Mouse (Mus musculus) left cerebral cortex, postnatal 36 days (tissue): ENCODE data around the gene Il17f. TPM values are rescaled to one million over a fixed set of nuclear protein-coding genes. Genes with fewer than 3 reads are reported as not detected.
"Not testable (repeated sequence)": the region's sequence is repeated elsewhere in the genome, so short reads cannot be mapped to it uniquely, and the experiment has no call there.

ENCODE experiments used
- DNase-seq, 2 experiments: peaks; one replicate each; pipeline ENCODE4 v3.0.0; 2021 to 2022; ENCODE audit warnings: low spot score in 2 of 2, mixed read lengths in 1 of 2
- intact Hi-C: fragments of 180-260 bp; cut with DNase I; formaldehyde crosslinking; loops from one replicate; pipeline ENCODE4 v1.15.1; 2025
- total RNA-seq, 2 experiments: library from RNA; stranded (reverse); gene quantifications; 2 replicates each; pipeline ENCODE4 v1.2.3; 2021

The Il17f gene
- total RNA-seq = under 1 TPM in 1 of 2 experiments, not detected in 1; 0.43 TPM

DNA sequence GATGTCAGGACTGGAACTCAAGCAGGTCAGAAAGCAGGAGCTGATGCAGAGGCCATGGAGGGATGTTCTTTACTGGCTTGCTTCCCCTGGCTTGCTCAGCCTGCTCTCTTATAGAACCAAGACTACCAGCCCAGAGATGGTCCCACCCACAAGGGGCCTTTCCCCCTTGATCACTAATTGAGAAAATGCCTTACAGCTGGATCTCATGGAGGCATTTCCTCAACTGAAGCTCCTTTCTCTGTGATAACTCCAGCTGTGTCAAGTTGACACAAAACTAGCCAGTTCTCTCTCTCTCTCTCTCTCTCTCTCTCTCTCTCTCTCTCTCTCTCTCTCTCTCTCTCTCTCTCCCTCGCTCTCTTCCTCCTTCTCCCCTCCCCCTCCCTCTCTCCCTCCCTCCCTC lies at the start of gene Il17f:
TSS of gene Il17f (minus strand) at position 101 of the 400 bp plus-strand sequence.
- DNase-seq, intact Hi-C loops: not testable (repeated sequence)

DNA sequence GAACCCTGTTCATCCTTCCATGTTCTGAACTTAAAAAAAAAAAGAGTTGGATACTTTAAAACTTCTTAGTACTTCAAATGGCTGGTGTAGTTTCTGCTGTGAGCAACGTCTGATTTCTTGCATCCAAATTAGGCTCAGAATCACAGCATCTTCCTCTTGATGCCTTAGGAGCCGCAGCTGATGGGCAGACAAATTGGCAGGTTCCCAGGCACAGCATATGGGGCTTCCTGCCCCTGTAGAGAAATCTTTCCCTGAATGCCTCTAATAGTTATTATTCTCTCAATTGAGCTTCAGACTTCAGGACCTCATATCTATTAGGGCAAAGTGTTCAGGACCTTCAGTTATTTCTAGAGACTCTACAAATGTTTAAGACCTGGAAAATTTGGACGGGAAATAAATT lies 49.5 kb upstream of the Il17f start:
- no peak for DNase-seq
- intact Hi-C loops = no loop called here

DNA sequence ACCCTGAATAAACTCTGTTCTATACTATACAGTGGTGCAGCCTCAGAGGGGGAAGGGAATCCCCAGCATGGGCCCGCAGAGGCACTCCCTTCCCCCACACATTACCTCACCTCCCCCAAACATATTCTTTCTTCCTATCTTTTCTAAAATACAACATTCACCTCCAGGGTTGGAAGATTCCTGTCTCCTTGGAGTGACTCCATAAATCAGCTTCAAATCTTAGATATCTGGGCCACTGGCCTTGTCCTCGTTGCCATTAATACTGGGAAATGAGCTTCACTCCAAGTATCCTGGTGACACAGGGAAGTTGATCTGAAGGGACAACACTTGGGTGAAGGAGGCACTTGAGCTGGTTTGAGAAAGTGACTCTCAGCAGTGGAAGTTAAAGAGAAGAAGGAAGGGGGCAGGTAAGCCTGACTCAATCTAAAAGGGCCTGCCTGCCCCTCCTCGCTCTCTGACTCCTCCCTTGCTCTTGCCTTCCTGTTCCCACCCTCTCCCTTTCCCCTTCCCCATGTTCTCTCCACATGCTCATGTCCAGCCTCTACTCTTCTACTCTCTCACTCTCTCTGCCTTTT lies 46.2 kb upstream of the Il17f start:
- intact Hi-C loops = no loop called here
- DNase-seq = no peak

DNA sequence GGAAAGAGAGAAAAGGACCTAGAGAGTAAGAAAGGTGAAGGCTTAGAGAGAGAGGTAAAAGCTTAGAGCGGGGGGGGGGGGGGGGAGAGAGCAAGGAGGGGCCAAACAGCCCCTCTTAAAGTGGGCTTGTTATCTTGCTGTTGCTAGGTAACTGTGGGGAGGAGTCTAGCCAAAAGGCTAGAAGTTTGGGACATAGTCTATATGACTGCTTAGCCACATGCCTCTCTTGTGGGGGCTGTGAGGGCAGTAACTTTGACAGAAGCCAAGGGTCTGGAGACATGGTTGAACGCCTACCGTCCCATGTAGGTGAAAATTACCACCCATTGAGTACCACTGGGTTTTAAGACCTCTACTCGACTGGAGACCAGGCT lies 42.7 kb upstream of the Il17f start:
- no peak for DNase-seq
- intact Hi-C loops = no loop called here

DNA sequence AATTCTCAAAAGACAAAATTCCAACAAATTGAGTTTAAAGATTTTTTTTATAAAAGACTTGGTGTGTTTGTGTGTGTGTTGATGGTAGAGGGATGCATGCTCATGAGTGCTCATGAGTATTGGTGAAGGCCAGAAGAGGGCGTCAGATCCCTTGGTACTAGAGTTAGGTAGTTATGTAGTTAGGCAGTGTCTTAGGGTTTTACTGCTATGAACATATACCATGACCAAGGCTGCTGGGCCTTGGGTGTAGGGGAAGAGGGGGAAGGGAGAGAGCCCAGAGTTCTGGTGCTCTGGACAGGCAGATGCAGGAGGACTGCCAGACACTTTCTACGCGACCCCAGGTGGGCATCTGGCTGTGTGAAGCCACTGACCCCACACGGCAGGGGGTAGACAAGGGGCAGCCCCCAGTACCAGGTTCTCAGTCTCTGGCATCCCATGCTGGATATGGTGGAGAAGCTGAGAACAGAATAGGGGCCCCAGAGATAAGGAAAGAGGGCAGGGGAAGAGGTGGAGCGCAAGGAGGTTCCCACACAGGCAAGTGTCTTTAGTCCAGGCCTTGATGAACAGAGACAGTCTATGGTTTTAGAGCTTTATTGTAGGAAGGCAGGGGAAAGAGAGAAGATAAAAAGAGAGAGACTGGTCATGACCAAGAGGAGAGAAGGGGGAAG lies 42.2 kb upstream of the Il17f start:
- no peak for DNase-seq
- intact Hi-C loops = no loop called here

DNA sequence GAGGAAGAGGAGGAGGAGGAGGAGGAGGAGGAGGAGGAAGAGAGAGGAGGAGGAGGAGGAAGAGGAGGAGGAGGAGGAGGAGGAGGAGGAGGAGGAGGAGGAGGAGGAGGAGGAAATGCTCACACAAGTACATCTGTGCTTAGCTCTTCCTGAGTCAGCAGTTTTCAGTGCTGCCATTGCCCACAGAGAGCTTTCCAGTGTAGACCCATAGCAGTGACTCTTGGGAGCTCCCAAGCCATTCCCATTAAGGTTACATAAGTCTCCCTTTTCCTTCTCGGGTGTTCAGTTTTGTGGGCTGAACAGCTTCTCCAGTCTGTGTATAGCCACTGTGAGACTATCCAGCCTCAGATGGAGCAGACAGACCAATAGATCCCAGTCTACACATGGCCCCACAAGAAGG lies 40.1 kb upstream of the Il17f start:
- DNase-seq = no peak
- intact Hi-C loops = no loop called here

DNA sequence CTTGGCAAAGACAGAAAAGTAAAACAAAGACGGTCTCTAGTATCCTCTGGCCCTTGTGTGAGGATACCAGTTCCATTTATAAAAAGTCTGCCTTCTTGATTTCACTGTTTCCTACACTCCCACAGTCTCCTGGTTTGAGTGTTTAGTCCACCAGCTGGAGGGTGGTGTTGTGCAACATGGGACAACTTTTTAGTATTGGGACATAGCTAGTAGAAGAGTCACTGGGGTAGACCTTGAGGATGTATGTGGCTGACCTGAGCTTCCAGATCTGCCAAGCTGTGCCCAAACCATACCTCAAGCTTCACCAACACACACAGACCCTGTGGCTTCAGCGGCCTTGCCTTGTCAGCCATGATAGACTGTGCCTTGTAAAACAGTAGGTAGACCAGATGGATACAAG lies 37.6 kb upstream of the Il17f start:
- intact Hi-C loops = loop anchor here (5.0 to 10.0 kb wide), 2 partner anchors 64 to 337 kb away; partner anchors contain the start of gene Paqr8
- DNase-seq = no peak

DNA sequence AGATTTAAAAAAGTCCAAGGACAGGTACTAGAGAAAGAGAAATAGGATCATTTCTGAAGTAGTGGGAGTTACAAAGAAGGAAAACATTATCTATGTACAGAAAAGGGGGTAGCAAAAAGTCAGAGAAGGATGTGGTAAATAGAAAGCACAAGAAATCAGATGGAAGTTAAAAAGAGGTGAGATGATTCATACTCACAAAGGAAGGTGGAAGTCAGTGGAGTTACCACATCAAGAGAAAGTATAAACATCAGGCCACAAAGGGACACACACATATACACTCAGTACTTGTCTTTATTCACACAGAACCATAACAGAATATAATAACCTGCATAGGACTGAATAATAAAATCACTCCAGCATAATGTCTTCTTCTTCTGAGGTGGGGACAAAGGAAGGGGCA lies 34.6 kb upstream of the Il17f start:
- intact Hi-C loops = loop anchor here (5.0 to 10.0 kb wide), 2 partner anchors 67 to 340 kb away; partner anchors contain the start of gene Paqr8
- no peak for DNase-seq

DNA sequence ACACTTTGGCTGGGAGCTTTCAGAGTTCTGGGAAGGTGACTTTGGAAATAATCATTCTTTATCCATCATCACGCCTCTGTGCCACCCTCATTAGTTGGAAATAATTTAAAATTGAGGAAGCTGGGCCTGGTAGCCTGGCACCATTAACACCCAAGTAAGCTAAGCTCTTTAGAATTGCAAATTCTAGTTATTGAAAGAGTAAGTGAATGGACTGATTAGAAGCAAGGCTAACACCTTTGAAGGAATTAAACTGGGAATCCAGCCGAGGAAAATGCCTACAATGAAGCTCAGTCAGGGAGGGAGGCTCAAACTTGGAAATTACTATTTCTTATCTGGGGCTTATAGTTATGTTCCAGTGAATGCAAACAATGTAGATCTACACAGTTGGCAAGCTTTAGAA lies 33.5 kb upstream of the Il17f start:
- no peak for DNase-seq
- intact Hi-C loops = loop anchor here (10.0 kb wide), 1 partner anchor 341 kb away; no protein-coding TSS in a partner anchor

DNA sequence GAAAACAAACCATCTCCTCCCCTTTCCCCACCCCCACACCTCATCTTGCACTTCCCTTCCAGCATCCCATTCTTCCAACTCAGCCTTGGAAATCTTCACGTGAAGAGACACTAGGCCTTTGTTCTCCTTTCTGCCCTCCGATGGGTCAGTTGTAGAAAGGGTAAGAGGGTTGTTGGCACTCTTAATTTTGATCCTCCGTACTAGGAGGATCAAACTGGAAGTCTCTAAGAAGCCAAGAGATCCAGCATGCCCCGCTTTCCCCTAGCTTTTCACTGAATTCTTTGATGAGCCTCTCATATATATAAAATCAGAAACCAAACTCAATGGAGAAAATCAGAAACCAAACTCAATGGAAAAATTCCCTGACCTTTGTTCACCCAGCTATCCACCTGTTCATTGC lies 33.1 kb upstream of the Il17f start:
- no peak for DNase-seq
- intact Hi-C loops = loop anchor here (10.0 kb wide), 1 partner anchor 341 kb away; no protein-coding TSS in a partner anchor

DNA sequence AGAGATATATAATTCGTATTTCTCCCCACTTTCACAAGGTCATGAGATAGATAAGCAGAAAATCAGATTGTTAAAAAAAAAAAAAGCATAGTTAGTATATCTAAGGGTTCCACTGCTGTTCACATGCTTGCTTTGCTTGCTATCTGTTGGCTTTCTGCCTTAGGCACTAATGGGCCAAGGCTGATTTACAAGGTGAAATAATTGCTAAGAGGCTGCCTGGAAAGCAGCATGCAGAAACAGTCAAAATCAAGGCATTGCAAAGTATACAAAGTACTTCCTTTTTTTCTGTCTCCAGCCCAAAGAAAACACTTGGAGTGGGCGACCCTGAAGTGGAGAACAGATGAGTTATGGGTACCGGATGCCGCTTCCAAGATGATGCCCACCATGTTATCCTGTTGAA lies 30.5 kb upstream of the Il17f start:
- intact Hi-C loops = loop anchor here (10.0 kb wide), 1 partner anchor 344 kb away; no protein-coding TSS in a partner anchor
- no peak for DNase-seq

DNA sequence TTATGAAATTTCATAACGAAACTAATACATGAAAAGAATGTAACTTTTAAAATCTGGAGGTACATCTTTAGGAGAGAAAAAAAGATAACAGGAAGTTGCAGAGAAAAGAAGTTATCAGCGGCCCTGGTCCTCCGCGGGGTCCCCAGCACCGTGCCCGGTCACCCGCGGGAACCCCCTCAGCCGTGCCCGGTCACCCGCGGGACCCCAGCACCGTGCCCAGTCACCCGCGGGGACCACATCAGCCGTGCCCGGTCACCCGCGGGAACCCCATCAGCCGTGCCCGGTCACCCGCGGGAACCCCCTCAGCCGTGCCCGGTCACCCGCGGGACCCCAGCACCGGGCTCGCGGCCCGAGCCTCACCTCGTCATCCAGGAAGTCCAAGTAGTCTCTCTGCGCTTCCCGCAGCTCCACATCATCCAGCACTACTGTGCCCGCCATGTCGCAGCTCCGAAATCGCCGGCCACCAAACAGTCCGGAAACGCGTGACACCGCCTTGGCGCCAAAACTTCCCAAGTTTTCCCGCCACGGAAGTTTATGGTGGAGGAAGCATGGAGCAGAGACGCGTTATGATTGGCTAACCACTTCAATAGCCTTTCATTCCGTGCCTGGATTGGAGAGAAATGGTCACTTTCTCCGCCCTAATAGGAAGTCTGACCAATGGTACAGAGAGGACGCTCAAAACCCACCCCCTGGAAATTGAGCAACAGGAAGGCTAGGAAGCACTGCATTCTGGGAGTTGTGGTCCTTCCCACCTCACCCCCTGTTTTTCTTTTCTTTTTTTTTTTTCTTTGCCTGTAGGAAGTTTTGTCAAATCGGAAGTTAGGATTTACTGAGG lies 29.6 kb upstream of the Il17f start, which contains the start of gene Mcm3:
TSS of gene Mcm3 (minus strand) at position 542 of the 835 bp plus-strand sequence.
- DNase-seq = peak; percentile 80 to 86
- intact Hi-C loops = loop anchor here (10.0 kb wide), 1 partner anchor 345 kb away; no protein-coding TSS in a partner anchor

DNA sequence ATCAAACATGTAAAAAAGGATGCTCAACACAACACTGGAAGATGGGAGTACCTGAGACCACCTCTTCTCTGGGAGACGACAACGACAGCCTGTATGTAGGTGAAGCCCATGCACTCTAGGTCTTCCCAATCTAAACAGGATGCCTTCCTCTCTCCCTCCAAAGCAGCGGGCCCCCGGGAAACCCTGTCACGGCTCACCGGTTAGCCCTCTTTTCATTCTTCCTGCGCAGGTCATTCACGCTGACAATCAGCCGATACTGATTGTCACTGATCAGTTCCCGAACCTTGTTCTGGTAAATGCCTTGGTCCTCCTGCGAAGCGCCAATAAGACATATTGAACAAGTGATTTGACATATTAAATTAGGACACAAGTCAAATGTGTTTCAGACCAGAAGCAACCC lies 27.2 kb upstream of the Il17f start:
- DNase-seq = no peak
- intact Hi-C loops = no loop called here

DNA sequence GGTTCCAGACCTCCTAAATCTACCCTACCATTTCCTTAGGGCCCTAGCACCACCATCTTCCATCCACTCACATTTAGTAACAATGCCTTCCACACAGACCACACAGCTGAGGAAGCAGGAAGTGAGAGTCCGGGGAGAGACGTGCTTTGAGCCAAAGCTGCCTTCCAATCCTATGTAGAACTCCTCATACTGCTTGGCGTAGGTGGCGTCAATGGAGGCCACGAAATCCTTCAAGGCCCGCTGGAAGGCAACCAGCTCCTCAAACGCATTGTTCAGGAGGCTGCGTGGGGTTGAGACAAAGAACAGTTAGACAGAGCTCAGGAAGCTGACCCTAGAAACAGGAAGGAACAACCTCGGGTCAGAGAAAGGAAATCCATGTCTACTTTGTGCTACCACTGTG lies 26.8 kb upstream of the Il17f start:
- no peak for DNase-seq
- intact Hi-C loops = no loop called here

DNA sequence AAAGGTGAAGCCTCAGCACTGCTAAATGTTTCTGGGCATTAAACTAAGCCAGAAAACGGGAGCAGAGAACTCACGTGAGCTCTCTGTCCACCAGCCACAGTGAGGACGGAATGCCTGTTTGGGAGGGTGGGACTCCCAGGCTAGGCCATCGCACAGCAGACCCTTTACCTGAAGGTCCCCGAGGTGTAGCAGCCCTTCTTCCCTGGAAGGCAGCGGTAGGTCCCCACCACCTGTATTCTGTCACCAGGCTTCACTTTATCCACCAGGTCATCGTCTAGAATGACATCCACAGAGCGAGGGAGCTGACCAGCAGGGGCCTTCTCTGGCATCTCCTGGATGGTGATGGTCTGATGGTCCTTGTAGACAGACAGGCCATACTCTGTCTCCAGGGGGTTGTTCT lies 24.1 kb upstream of the Il17f start:
- DNase-seq = no peak
- intact Hi-C loops = no loop called here

DNA sequence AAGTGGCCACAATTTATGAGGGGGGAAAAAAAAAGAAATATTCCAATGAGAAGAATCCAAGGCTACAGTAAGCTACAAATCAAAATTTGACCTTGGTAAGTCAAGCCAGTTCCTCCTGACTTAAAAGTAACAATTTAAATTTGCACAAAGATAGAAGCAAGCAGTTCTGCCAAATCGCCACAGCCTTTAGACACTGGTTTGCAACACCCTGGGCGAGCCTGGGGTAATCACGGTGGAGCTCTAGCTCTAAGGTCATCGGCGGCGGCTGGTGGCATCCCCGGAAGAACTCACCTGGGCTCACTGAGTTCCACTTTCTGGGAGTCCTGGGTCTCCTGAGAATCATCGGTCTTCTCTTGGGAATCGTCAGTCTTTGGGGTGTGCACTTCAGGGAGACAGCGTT lies 14.1 kb upstream of the Il17f start:
- DNase-seq = no peak

DNA sequence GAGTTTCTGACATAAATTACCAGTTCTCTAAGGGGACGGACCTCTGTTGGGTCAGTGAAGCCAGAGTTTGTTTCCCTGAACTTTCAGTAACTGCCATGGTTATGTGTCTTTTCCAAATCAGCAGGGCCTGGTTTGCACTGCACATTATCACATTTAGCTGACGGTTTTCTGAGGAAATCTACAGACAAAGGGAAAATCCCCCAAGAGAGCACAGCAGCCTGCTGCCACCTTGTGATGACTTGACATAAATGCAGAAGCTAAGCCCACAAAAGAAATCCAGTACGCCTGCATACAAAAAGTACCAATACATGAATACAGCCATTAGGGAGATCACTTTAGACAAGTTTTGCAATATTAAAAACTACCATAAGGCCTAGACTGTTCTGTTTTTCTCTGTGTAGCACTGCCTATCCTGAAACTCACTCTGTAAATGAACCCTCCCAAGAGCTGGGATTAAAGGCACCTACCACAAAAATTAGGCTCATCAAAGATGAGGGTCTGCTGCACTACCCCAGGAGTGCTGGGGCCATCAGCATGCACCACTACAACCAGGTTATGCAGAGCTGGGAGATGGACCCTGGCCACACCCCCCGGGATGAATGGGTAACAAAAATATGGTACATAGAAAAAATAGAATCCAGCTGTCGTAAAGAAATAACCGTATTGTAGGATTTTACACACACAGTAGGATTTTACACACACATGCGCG lies 11.4 kb upstream of the Il17f start:
- peak; percentile 17 to 31 for DNase-seq
- intact Hi-C loops = loop anchor here (1.0 to 2.0 kb wide), 2 partner anchors 103 to 189 kb away; no protein-coding TSS in a partner anchor

More for the DNA sequence above, 14.1 kb upstream of the Il17f start:
- intact Hi-C loops = no loop called here

DNA sequence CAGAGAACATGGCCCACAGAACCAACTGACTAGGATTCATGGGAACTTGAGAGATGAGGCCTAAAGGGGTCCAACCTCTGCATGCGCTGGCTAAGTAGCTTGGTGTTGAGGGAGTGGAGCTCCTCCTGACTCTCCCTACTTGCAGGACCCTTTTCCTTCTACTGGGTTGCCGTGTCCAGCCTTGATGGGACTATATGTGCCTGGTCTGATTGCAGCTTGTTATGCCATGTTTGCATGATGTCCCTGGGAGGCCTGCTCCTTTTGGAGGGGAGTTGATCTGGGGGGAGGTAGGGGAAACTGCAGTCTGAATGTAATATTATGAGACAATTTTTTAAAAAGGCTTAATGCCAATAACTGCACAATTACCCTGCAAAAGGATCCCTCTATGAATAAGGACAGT lies 10.9 kb upstream of the Il17f start:
- intact Hi-C loops = loop anchor here (1.0 to 2.0 kb wide), 2 partner anchors 102 to 188 kb away; no protein-coding TSS in a partner anchor
- no peak for DNase-seq

DNA sequence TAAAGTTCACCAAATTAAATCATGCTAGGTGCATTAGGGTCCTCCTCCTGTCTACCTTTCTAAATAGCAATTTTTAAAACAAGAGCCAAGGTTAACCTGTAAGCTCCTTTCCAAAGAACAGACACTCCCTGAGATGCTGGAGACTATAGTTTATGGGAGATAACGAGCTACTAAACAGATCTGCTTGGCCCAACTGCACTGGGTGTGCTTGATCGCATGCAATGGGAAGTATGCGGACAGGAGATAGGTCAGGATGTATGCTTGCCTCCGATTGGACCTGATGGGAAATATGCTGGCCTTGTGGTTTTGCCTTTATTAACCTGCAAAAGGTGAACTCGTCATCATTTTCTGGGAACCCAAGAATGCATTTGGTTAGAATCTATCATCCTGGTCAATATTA lies 4.8 kb upstream of the Il17f start:
- no peak for DNase-seq
- intact Hi-C loops = no loop called here

DNA sequence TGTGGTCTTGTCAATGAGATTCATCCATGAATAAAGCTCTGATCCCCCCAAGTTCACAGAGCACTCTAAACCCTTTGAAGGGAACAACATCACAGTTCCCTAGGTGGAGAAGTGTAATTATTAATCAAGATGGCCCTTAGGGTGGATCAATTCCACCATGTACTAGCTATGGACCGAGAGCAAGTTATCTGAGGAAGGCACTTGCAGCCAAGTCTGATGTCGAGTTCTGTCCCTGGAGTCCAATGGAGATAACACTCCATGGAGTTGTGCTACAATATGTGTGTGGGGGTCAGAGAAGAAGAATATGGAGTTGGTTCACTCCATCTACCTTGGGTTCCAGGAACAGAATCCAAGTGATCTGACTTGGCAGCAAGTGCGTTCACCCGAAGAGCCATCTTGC lies 4.3 kb upstream of the Il17f start:
- no peak for DNase-seq
- intact Hi-C loops = no loop called here
